Mouse (Mus musculus) heart, postnatal 0 days (tissue): ENCODE data around the gene Cdkn2aipnl.

ENCODE experiments used
- CTCF ChIP-seq: IDR thresholded peaks from 2 replicates; pipeline ENCODE4 v1.5.1; 2016; ENCODE audit warnings: antibody characterized with exemption, control low read depth, low read depth
- EP300 ChIP-seq: IDR thresholded peaks from 2 replicates; pipeline ENCODE4 v1.6.1; 2016; ENCODE audit warnings: antibody characterized with exemption, low read depth

GRCm38 (mm10) chr11:51966651-51967050, 810 bp upstream of the Cdkn2aipnl start:
- TF ChIP-seq CTCF (no peak), EP300 (no peak)
